21 mouse cellular contexts compared by ENCODE assay signal in genomic region chr1:190038046-190038445, GRCm38 (mm10).
DNase-seq lines count a peak whose midpoint lies in the region; ATAC-seq and TF ChIP-seq lines count a peak whose summit lies in the region.
"Had no signal": no experiment of that assay in that cellular context is flagged by ENCODE, and none has a peak within 500 bp of the region (broad histone marks: within the 10 kb centered on the region; RNA-seq: fewer than 3 reads in every experiment).

No protein-coding gene starts in this region.

- intact Hi-C loops in heart, postnatal 25 days (cut with DNase I): no loop called here

- no peak for ATAC-seq in heart, embryonic 15.5 days (replicated peaks; ENCODE audit: insufficient number of reproducible peaks, insufficient read depth, low FRiP score, low read depth)
- peak; percentile 58; the same call in 1 of the 2 replicates for ATAC-seq in lung, embryonic 14.5 days (ENCODE audit: insufficient read depth)
- ATAC-seq in kidney, embryonic 14.5 days (ENCODE audit: low FRiP score, low TSS enrichment): 0 out of 2 replicates have a peak, but pooled peaks have one; percentile 24
- no peak for ATAC-seq in hindbrain, embryonic 16.5 days
- ATAC-seq: forebrain, embryonic 16.5 days; hindbrain, postnatal 0 days had no signal

- H3K36me3 ChIP-seq in heart, embryonic 15.5 days: no peaks in the 10 kb centered on the region
- no peaks in the 10 kb centered on the region for H3K36me3 ChIP-seq in lung, embryonic 14.5 days (ENCODE audit: insufficient read depth)
- no peaks in the 10 kb centered on the region for H3K36me3 ChIP-seq in kidney, embryonic 14.5 days (ENCODE audit: control insufficient read depth, insufficient read depth, low read length)
- no peaks in the 10 kb centered on the region for H3K36me3 ChIP-seq in hindbrain, embryonic 16.5 days (ENCODE audit: control insufficient read depth, insufficient read depth, low read length)
- H3K36me3 ChIP-seq: embryonic facial prominence, embryonic 15.5 days; limb, embryonic 12.5 days; liver, embryonic 15.5 days had no signal

- no peak overlapping the region for H3K4me3 ChIP-seq in heart, embryonic 15.5 days
- no peak overlapping the region for H3K4me3 ChIP-seq in lung, embryonic 14.5 days (ENCODE audit: low read depth, low read length)
- no peak overlapping the region for H3K4me3 ChIP-seq in kidney, embryonic 14.5 days (ENCODE audit: low read length)
- no peak overlapping the region for H3K4me3 ChIP-seq in hindbrain, embryonic 16.5 days (ENCODE audit: low read length)
- H3K4me3 ChIP-seq: embryonic facial prominence, embryonic 15.5 days; heart, adult 2 months; limb, embryonic 12.5 days; liver, embryonic 15.5 days had no signal

- H3K9me3 ChIP-seq in heart, embryonic 15.5 days (replicated peaks): no peaks in the 10 kb centered on the region
- no peaks in the 10 kb centered on the region for H3K9me3 ChIP-seq in lung, embryonic 14.5 days (ENCODE audit: low read depth, low read length)
- H3K9me3 ChIP-seq in kidney, embryonic 14.5 days (ENCODE audit: control insufficient read depth, low read length): no peaks in the 10 kb centered on the region
- no peaks in the 10 kb centered on the region for H3K9me3 ChIP-seq in hindbrain, embryonic 16.5 days (ENCODE audit: control insufficient read depth, low read length)
- H3K9me3 ChIP-seq: embryonic facial prominence, embryonic 15.5 days; limb, embryonic 12.5 days; liver, embryonic 15.5 days had no signal

- H3K9ac ChIP-seq in heart, embryonic 15.5 days: no peak overlapping the region
- H3K9ac ChIP-seq in lung, embryonic 14.5 days: no peak overlapping the region
- no peak overlapping the region for H3K9ac ChIP-seq in kidney, embryonic 14.5 days (ENCODE audit: low read depth, low read length)
- H3K9ac ChIP-seq in hindbrain, embryonic 16.5 days (ENCODE audit: low read depth, low read length): no peak overlapping the region
- H3K9ac ChIP-seq: embryonic facial prominence, embryonic 15.5 days; limb, embryonic 12.5 days; liver, embryonic 15.5 days had no signal

- DNase-seq in heart, postnatal 25 days (ENCODE audit: low spot score): no peak
- peak; percentile 32 for DNase-seq in lung, embryonic 14.5 days
- DNase-seq in lung, postnatal 25 days (ENCODE audit: low spot score): no peak
- DNase-seq in kidney, postnatal 36 days: peak; percentile 22 to 37
- no peak for DNase-seq in layer of hippocampus, adult 11-12 months (ENCODE audit: low spot score)
- DNase-seq: adrenal gland, postnatal 14 days; cerebellum, adult 9-11 months; gastrocnemius, postnatal 25 days; heart, adult 2 months; heart, postnatal 36 days; right cerebral cortex, postnatal 4 days; thymus, postnatal 14 days had no signal

- no peak overlapping the region for H3K4me2 ChIP-seq in heart, embryonic 15.5 days
- no peak overlapping the region for H3K4me2 ChIP-seq in lung, embryonic 14.5 days
- no peak overlapping the region for H3K4me2 ChIP-seq in kidney, embryonic 14.5 days (replicated peaks; ENCODE audit: low read depth, low read length)
- no peak overlapping the region for H3K4me2 ChIP-seq in hindbrain, embryonic 16.5 days (ENCODE audit: low read length)
- H3K4me2 ChIP-seq: embryonic facial prominence, embryonic 15.5 days; limb, embryonic 12.5 days; liver, embryonic 15.5 days had no signal

- no peaks in the 10 kb centered on the region for H3K27me3 ChIP-seq in heart, embryonic 15.5 days
- H3K27me3 ChIP-seq in lung, embryonic 14.5 days (ENCODE audit: insufficient read depth, low read length): no peaks in the 10 kb centered on the region
- H3K27me3 ChIP-seq in kidney, embryonic 14.5 days (ENCODE audit: control insufficient read depth, insufficient read depth, low read length): no peaks in the 10 kb centered on the region
- no peaks in the 10 kb centered on the region for H3K27me3 ChIP-seq in hindbrain, embryonic 16.5 days (replicated peaks; ENCODE audit: control insufficient read depth, insufficient read depth, low read length)
- H3K27me3 ChIP-seq: CH12.LX; embryonic facial prominence, embryonic 15.5 days; liver, embryonic 15.5 days had no signal

- no peak for TF ChIP-seq CTCF in lung, embryonic 14.5 days (IDR thresholded peaks at IDR 0.05; ENCODE audit: low read depth)

- H3K4me1 ChIP-seq in heart, embryonic 15.5 days (replicated peaks): peaks cover 14% of the 10 kb centered on the region
- H3K4me1 ChIP-seq in lung, embryonic 14.5 days (ENCODE audit: insufficient read depth): no peaks in the 10 kb centered on the region
- 0 out of 2 replicates have a peak, but pooled peaks cover 7% of the 10 kb centered on the region for H3K4me1 ChIP-seq in kidney, embryonic 14.5 days (ENCODE audit: control insufficient read depth, insufficient read depth, low read length)
- no peaks in the 10 kb centered on the region; the same call in 1 of the 2 replicates for H3K4me1 ChIP-seq in hindbrain, embryonic 16.5 days (ENCODE audit: control insufficient read depth, insufficient read depth, low read depth, low read length)
- H3K4me1 ChIP-seq: embryonic facial prominence, embryonic 15.5 days had no signal

- 20% methylated on average over 5 of the region's 5 CpGs for WGBS in heart, embryonic 15.5 days
- 20% methylated on average over 5 of the region's 5 CpGs for WGBS in lung, embryonic 14.5 days
- 14% methylated on average over 5 of the region's 5 CpGs for WGBS in kidney, embryonic 14.5 days
- WGBS in hindbrain, embryonic 16.5 days: 48% methylated on average over 5 of the region's 5 CpGs

- 0 out of 2 replicates have a peak overlapping the region, but pooled peaks have one; percentile 4 for H3K27ac ChIP-seq in heart, embryonic 15.5 days
- no peak overlapping the region for H3K27ac ChIP-seq in lung, embryonic 14.5 days (ENCODE audit: low read depth)
- no peak overlapping the region for H3K27ac ChIP-seq in kidney, embryonic 14.5 days (ENCODE audit: low read depth, low read length)
- H3K27ac ChIP-seq in hindbrain, embryonic 16.5 days (ENCODE audit: low read depth, low read length): no peak overlapping the region
- H3K27ac ChIP-seq: embryonic facial prominence, embryonic 15.5 days; heart, adult 2 months; hindbrain, postnatal 0 days; limb, embryonic 12.5 days; liver, embryonic 15.5 days had no signal

Comparison
In these comparisons a context has a peak if more than half of its experiments do, and no peak if none do; other contexts are left out.
1. DNase-seq: peak in lung, embryonic 14.5 days (single experiment) and kidney, postnatal 36 days (2 of 2); none in heart, postnatal 25 days (single experiment), lung, postnatal 25 days (single experiment) and layer of hippocampus, adult 11-12 months (single experiment).
2. ATAC-seq: peak in lung, embryonic 14.5 days (single experiment) and kidney, embryonic 14.5 days (single experiment); none in heart, embryonic 15.5 days (single experiment) and hindbrain, embryonic 16.5 days (single experiment).